Mouse (Mus musculus) limb, embryonic 11.5 days (tissue): ENCODE data around the gene Arhgef7. TPM values are rescaled to one million over a fixed set of nuclear protein-coding genes. Genes with fewer than 3 reads are reported as not detected.

Experiments used
- ATAC-seq: fragments of 200-750 bp; cut with Nextera tagmentation; 2 replicates; pipeline ENCODE4 v1.8.0; 2017; ENCODE audit warnings: low read depth; ENCODE audit not compliant: insufficient number of reproducible peaks, low FRiP score, low TSS enrichment
- DNase-seq: peaks from one replicate; pipeline ENCODE4 v3.0.0-alpha.2; 2015; ENCODE audit warnings: low spot score
- H3K27ac ChIP-seq: fragments of 300-500 bp; sonication (generic); replicated peaks from 2 replicates; pipeline ENCODE4 v1.5.1; 2014; ENCODE audit warnings: low read depth, mild to moderate bottlenecking, low read length
- H3K27me3 ChIP-seq: fragments of 300-500 bp; sonication (generic); 2 replicates; pipeline ENCODE4 v1.6.1; 2014; ENCODE audit warnings: mild to moderate bottlenecking, low read length, mixed read lengths; ENCODE audit not compliant: control insufficient read depth, insufficient read depth
- H3K36me3 ChIP-seq: fragments of 300-500 bp; sonication (generic); 2 replicates; pipeline ENCODE4 v1.6.1; 2014; ENCODE audit warnings: mild to moderate bottlenecking, low read length, moderate library complexity, mixed read lengths; ENCODE audit not compliant: control insufficient read depth, insufficient read depth
- H3K4me1 ChIP-seq: fragments of 300-500 bp; sonication (generic); 2 replicates; pipeline ENCODE4 v1.6.1; 2014; ENCODE audit warnings: low read length, mixed read lengths; ENCODE audit not compliant: control insufficient read depth, insufficient read depth
- H3K4me2 ChIP-seq: fragments of 300-500 bp; sonication (generic); 2 replicates; pipeline ENCODE4 v1.6.1; 2014; ENCODE audit warnings: low read depth, mild to moderate bottlenecking, moderate library complexity; ENCODE audit not compliant: severe bottlenecking
- H3K4me3 ChIP-seq: fragments of 300-500 bp; sonication (generic); 2 replicates; pipeline ENCODE4 v1.5.1; 2014; ENCODE audit warnings: low read depth, low read length
- H3K9ac ChIP-seq: fragments of 300-500 bp; sonication (generic); 2 replicates; pipeline ENCODE4 v1.6.1; 2014; ENCODE audit warnings: mild to moderate bottlenecking, low read length
- H3K9me3 ChIP-seq: fragments of 300-500 bp; sonication (generic); 2 replicates; pipeline ENCODE4 v1.6.1; 2016; ENCODE audit warnings: low read length; ENCODE audit not compliant: control insufficient read depth
- WGBS: fragments of 180-500 bp; shearing (Covaris S2); extraction: QIAGEN DNeasy Blood & Tissue Kit; methylation state at CpG from one replicate; pipeline ENCODE4 v1.1.7; 2014; 5-methylcytosine and 5-hydroxymethylcytosine counted together
- polyA plus RNA-seq: library from polyadenylated mRNA; unstranded; fragments of >200 nt; fragmentation: Nextera tagmentation; extraction: Ambion mirVana; gene quantifications from 2 replicates; pipeline ENCODE4 v1.2.1, GENCODE M21; 2014

The Arhgef7 gene
- polyA plus RNA-seq, 1 experiment from 2014 or later = 52.0 TPM

GRCm38 (mm10) chr8:11728482-11729295 lies 1.2 kb downstream of the Arhgef7 start:
- Histone ChIP-seq H3K4me3 (peak overlapping the region; percentile 72), H3K4me1 (peaks cover 26% of the 10 kb centered on the region), H3K27ac (peak overlapping the region; percentile 82), H3K27me3 (peaks cover 4% of the 10 kb centered on the region), H3K9me3 (no peaks in the 10 kb centered on the region), H3K36me3 (no peaks in the 10 kb centered on the region), H3K4me2 (peak overlapping the region; percentile 64), H3K9ac (peak overlapping the region; percentile 93)
- under 1% methylated on average over 57 of the region's 61 CpGs for WGBS
- ATAC-seq (peak; percentile 5; the same call in 1 of the 2 replicates), DNase-seq (peak; percentile 74)

DNA sequence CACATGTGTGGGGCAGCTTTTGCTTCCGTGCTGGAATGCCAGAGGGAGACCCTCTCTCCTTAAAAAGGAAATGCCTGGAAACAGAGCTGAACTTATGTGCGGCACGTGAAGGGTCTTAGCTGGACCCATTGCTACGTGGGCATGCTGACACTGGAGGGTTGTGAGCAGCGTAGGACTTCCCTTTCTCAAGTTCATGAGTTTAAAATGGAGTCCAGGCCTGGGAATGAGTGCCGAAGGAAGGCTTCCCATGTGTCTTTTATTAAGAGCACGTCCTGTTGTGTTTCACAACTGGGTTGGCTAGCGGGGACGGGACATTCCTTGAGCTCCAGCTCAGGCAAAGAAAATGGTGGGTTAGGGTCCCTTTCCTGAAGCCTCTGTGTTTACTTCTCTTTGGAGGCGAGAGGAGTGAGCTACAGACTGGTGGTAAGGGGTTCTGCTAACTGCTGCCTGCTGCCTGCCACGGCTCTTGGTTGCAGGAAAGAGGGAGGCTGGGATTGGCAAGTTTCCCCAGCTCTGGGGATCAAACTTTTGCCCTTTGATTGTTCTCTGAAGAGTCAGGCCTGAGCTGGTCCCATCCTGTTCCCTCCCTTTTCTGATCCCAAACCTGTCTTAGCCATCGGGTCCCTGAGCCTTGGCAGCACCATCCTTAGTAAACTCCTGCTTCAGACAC lies 2.9 kb downstream of the Arhgef7 start:
- no peak overlapping the region for H3K4me3 ChIP-seq
- no peaks in the 10 kb centered on the region for H3K36me3 ChIP-seq
- peak; percentile 66 for DNase-seq
- H3K4me2 ChIP-seq = peak overlapping the region; percentile 64; the same call in 1 of the 2 replicates
- WGBS = 21% methylated on average over 12 of the region's 12 CpGs
- peak overlapping the region; percentile 31 for H3K9ac ChIP-seq
- H3K4me1 ChIP-seq = peaks cover 26% of the 10 kb centered on the region
- H3K27me3 ChIP-seq = peaks cover 4% of the 10 kb centered on the region
- ATAC-seq = no peak
- peak overlapping the region; percentile 43 for H3K27ac ChIP-seq
- H3K9me3 ChIP-seq = no peaks in the 10 kb centered on the region

DNA sequence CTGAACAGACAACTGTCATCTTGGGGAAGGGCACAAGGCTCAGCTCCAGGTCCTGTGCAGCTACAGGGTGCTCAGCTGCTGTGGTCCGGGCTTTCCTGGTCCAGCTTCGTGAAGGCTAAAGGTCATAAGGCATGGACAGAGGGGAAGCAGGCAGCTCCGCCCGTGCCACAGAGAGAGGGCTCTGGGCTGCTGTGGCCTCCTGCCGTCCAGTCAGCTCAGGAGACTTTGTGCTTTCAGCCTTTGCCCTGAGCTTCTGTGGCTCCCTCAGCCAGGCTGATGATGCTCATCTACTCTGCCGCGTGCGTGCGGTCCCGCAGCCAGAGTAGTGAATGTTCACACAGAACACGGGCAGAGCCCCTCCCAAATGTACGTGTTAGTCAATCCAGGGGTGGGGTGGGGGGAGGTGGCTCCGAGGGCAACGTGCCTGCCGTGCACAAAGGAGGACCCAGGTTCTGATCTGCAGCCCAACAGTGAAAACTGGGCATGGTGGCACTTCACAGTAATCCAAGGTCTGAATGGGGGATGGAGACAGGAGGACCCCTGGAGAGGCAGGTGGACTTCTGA lies 8.2 kb downstream of the Arhgef7 start:
- Histone ChIP-seq H3K36me3 (no peaks in the 10 kb centered on the region; the same call in 1 of the 2 replicates), H3K4me1 (peaks cover 11% of the 10 kb centered on the region), H3K4me2 (no peak overlapping the region), H3K9me3 (no peaks in the 10 kb centered on the region), H3K4me3 (no peak overlapping the region), H3K9ac (no peak overlapping the region), H3K27ac (no peak overlapping the region), H3K27me3 (no peaks in the 10 kb centered on the region)
- 85% methylated on average over 15 of the region's 15 CpGs for WGBS
- no peak for DNase-seq
- ATAC-seq = no peak

DNA sequence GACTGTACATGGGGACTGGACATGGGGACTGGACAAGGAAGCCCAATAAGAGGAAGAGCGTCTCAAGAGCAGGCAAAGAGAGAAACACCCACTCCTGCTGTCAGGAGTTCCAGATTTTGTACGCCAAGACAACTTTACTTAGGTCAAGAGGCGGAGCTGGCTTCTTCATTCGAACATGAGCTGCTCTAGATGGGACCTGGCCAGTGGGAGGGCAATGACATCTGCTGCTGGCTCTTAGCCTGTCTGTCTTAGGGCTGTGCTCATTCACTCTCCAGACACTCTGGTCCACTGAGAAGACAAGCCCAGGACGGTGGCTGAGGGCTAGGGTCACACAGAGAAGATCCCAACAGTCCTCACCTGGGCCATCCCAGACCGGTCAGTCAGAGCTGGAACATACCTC lies 9.6 kb downstream of the Arhgef7 start:
- DNase-seq (no peak), ATAC-seq (no peak)
- Histone ChIP-seq H3K9me3 (no peaks in the 10 kb centered on the region), H3K27ac (no peak overlapping the region), H3K4me2 (no peak overlapping the region), H3K9ac (no peak overlapping the region), H3K4me1 (no peaks in the 10 kb centered on the region), H3K27me3 (no peaks in the 10 kb centered on the region), H3K36me3 (no peaks in the 10 kb centered on the region; the same call in 1 of the 2 replicates), H3K4me3 (no peak overlapping the region)
- 90% methylated on average over 6 of the region's 6 CpGs for WGBS

- Histone ChIP-seq H3K4me1 (no peaks in the 10 kb centered on the region), H3K4me3 (no peak overlapping the region), H3K9ac (no peak overlapping the region), H3K36me3 (no peaks in the 10 kb centered on the region; the same call in 1 of the 2 replicates), H3K27me3 (no peaks in the 10 kb centered on the region), H3K27ac (no peak overlapping the region), H3K9me3 (no peaks in the 10 kb centered on the region), H3K4me2 (no peak overlapping the region)
- DNase-seq (no peak), ATAC-seq (no peak)
- WGBS = 84% methylated on average over 5 of the region's 5 CpGs
Measured at GRCm38 (mm10) chr8:11739082-11739481, 11.6 kb downstream of the Arhgef7 start.

- Histone ChIP-seq H3K27ac (no peak overlapping the region), H3K36me3 (no peaks in the 10 kb centered on the region; the same call in 1 of the 2 replicates), H3K4me1 (no peaks in the 10 kb centered on the region), H3K4me3 (no peak overlapping the region), H3K9ac (no peak overlapping the region), H3K9me3 (no peaks in the 10 kb centered on the region), H3K4me2 (no peak overlapping the region), H3K27me3 (no peaks in the 10 kb centered on the region)
- DNase-seq (no peak), ATAC-seq (no peak)
- 87% methylated on average over 2 of the region's 2 CpGs for WGBS
Measured at GRCm38 (mm10) chr8:11740857-11741256, 13.3 kb downstream of the Arhgef7 start.

GRCm38 (mm10) chr8:11743580-11743979 lies 16.1 kb downstream of the Arhgef7 start:
- Histone ChIP-seq H3K27me3 (no peaks in the 10 kb centered on the region), H3K4me2 (no peak overlapping the region), H3K9me3 (no peaks in the 10 kb centered on the region), H3K9ac (no peak overlapping the region), H3K4me3 (no peak overlapping the region), H3K36me3 (no peaks in the 10 kb centered on the region), H3K27ac (no peak overlapping the region), H3K4me1 (peaks cover 15% of the 10 kb centered on the region)
- WGBS = 85% methylated on average over 10 of the region's 10 CpGs
- ATAC-seq = no peak
- no peak for DNase-seq

DNA sequence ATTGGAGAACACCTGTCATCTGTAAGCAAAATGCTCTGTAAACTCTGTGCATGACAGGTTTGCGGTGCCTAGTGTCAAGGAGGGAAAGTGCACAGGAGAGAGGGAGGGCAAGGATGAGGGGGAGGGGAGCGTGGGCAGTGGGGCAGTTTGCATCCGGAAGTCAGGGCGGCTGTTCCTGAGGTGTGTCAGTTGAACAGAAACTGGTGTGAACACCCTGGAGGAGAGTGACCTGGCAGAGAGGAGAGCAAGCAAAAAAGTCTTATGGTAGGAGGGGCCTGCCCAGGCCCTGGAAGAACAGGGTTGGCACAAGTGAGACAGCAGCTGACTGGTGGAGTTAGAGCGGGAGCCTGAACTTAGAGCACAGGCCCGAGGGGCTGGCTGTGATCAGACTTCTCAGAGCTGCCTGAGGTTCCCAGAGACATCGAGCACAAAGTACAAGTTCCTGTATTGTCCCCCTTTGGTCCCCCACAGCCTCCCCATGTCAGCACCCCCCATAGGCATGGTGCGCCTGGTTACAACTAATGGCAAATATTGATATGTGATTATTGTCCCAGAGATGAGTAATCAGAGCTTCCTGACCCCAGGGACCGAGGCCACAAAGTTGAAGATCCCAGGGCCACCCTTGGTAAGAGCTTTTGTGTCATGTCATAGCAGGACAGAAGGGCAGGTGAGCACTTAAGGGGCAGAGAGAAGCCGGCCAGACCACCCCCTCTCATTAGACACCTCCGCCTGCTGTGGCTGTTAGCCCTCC lies 19.5 kb downstream of the Arhgef7 start:
- peaks cover 15% of the 10 kb centered on the region for H3K4me1 ChIP-seq
- H3K27me3 ChIP-seq = no peaks in the 10 kb centered on the region
- H3K27ac ChIP-seq = no peak overlapping the region
- no peaks in the 10 kb centered on the region for H3K9me3 ChIP-seq
- DNase-seq (no peak), ATAC-seq (no peak)
- no peak overlapping the region for H3K9ac ChIP-seq
- no peak overlapping the region for H3K4me3 ChIP-seq
- no peak overlapping the region for H3K4me2 ChIP-seq
- H3K36me3 ChIP-seq = no peaks in the 10 kb centered on the region
- 67% methylated on average over 11 of the region's 11 CpGs for whole genome bisulfite sequencing
